In genomic region chr8:105066761-105067160, GRCm38 (mm10) we compare ENCODE assay signal across 1 mouse cellular context.
A peak's percentile ranks its signal among the peaks of the same experiment; 100 is the strongest.
TF ChIP-seq lines count a peak whose summit lies in the region.

No protein-coding gene starts in this region.

TF ChIP-seq in MEL, 35 proteins besides CTCF, POLR2A, EP300 and RAD21 (continued from another document):
- TF ChIP-seq MEF2A (IDR thresholded peaks at IDR 0.05; ENCODE audit: extremely low read depth, insufficient replicate concordance, low read depth, low read length, poor library complexity, severe bottlenecking) (no peak), MXI1 (IDR thresholded peaks at IDR 0.05; ENCODE audit: low read depth, low read length) (no peak), SIN3A (IDR thresholded peaks at IDR 0.05; ENCODE audit: low read length) (no peak), NELFE (IDR thresholded peaks at IDR 0.05; ENCODE audit: low read depth, low read length) (no peak), POLR2AphosphoS2 (IDR thresholded peaks at IDR 0.05; ENCODE audit: low read length) (no peak), MYB (IDR thresholded peaks at IDR 0.05; ENCODE audit: low read depth, low read length) (no peak), POLR2AphosphoS5 (IDR thresholded peaks at IDR 0.05; ENCODE audit: borderline replicate concordance, low read depth, low read length) (no peak), GATA1 (IDR thresholded peaks at IDR 0.05; ENCODE audit: low read depth, low read length) (no peak), MAX (IDR thresholded peaks at IDR 0.05; ENCODE audit: low read length) (0 out of 2 replicates have a peak, but pooled peaks have one; percentile 19), E2F4 (IDR thresholded peaks at IDR 0.05; ENCODE audit: borderline replicate concordance, low read depth, low read length) (no peak), KAT2A (conservative IDR thresholded peaks at IDR 0.05; ENCODE audit: low read depth, low read length) (no peak), ELF1 (IDR thresholded peaks at IDR 0.05; ENCODE audit: low read depth, low read length) (no peak), ZC3H11A (IDR thresholded peaks at IDR 0.05; ENCODE audit: low read depth, low read length) (peak; percentile 48)
TF ChIP-seq in MEL: peak in this region for 4.
